11 mouse cellular contexts compared by ENCODE assay signal in the genomic region with DNA sequence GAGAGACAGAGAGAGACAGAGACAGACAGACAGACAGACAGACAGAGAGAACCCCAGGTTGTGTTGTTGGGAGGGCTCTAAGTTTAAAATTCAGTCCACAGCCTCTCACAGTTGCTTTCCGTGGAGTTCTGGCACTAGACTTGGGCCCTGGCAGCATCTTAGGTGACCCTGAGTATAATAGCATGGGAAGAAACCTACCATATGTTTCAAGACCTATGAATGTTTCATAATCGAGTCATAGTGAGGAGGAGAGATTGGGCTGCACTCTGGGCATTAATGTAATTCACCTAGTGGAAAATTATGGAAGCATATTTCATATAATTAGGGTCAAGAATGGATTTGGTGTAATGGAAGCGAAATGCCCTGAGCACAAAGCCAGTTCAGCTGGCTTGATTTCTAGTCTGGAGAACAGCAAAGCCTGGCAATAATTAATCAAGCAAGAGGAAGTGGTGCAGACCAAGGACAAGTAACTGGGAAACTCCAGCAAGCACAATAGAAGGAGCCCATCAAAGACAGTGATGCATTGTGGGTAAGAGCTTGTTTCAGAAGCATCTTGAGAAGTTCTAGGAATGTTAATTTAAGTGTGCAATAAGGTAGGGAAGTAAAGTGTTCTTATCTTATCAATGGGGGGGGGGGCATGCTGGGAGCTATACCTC. TPM values are rescaled to one million over a fixed set of nuclear protein-coding genes. Genes with fewer than 3 reads are reported as not detected.
DNase-seq lines count a peak whose midpoint lies in the region; ATAC-seq lines count a peak whose summit lies in the region.
"Had no signal": no experiment of that assay in that cellular context is flagged by ENCODE, and none has a peak within 500 bp of the region (broad histone marks: within the 10 kb centered on the region; RNA-seq: fewer than 3 reads in every experiment).

No protein-coding gene starts in this region.

- no peaks in the 10 kb centered on the region for H3K27me3 ChIP-seq in hindbrain, embryonic 15.5 days
- no peaks in the 10 kb centered on the region for H3K27me3 ChIP-seq in hindbrain, embryonic 11.5 days (ENCODE audit: control insufficient read depth, insufficient read depth, low read length)
- no peaks in the 10 kb centered on the region for H3K27me3 ChIP-seq in neural tube, embryonic 13.5 days
- H3K27me3 ChIP-seq in kidney, embryonic 15.5 days = no peaks in the 10 kb centered on the region
- H3K27me3 ChIP-seq in stomach, embryonic 14.5 days (ENCODE audit: control insufficient read depth, insufficient read depth, low read length) = no peaks in the 10 kb centered on the region
- H3K27me3 ChIP-seq: Patski had no signal

- H3K36me3 ChIP-seq in hindbrain, embryonic 15.5 days = no peaks in the 10 kb centered on the region
- H3K36me3 ChIP-seq in hindbrain, embryonic 11.5 days (ENCODE audit: control insufficient read depth, insufficient read depth, low read length) = no peaks in the 10 kb centered on the region
- H3K36me3 ChIP-seq in neural tube, embryonic 13.5 days = no peaks in the 10 kb centered on the region
- H3K36me3 ChIP-seq in kidney, embryonic 15.5 days = no peaks in the 10 kb centered on the region
- H3K36me3 ChIP-seq in stomach, embryonic 14.5 days (ENCODE audit: control insufficient read depth, insufficient read depth, low read length) = no peaks in the 10 kb centered on the region

- no peak for DNase-seq in hindbrain, embryonic 11.5 days (ENCODE audit: low spot score)
- DNase-seq in neural tube, embryonic 10.5 days (ENCODE audit: extremely low spot score, low spot score) = no peak
- DNase-seq in adrenal gland, postnatal 4 days (ENCODE audit: low spot score in 2 of 2) = no peak
- no peak for DNase-seq in B cell, adult 2 months

- no peak overlapping the region for H3K9ac ChIP-seq in hindbrain, embryonic 15.5 days
- H3K9ac ChIP-seq in hindbrain, embryonic 11.5 days (ENCODE audit: low read depth, low read length) = no peak overlapping the region
- H3K9ac ChIP-seq in neural tube, embryonic 13.5 days = no peak overlapping the region
- no peak overlapping the region for H3K9ac ChIP-seq in kidney, embryonic 15.5 days
- H3K9ac ChIP-seq in stomach, embryonic 14.5 days (replicated peaks; ENCODE audit: low read depth, low read length) = no peak overlapping the region

- peak overlapping the region; percentile 74 for H3K27ac ChIP-seq in hindbrain, embryonic 15.5 days (replicated peaks)
- no peak overlapping the region for H3K27ac ChIP-seq in hindbrain, embryonic 11.5 days (ENCODE audit: low read depth, low read length)
- H3K27ac ChIP-seq in neural tube, embryonic 13.5 days (replicated peaks) = 0 out of 2 replicates have a peak overlapping the region, but pooled peaks have one; percentile 46
- H3K27ac ChIP-seq in kidney, embryonic 15.5 days = peak overlapping the region; percentile 87
- peak overlapping the region; percentile 44; the same call in 1 of the 2 replicates for H3K27ac ChIP-seq in stomach, embryonic 14.5 days (ENCODE audit: low read length)

- 0 out of 2 replicates have a peak, but pooled peaks cover 3% of the 10 kb centered on the region for H3K4me1 ChIP-seq in hindbrain, embryonic 15.5 days (replicated peaks)
- no peaks in the 10 kb centered on the region for H3K4me1 ChIP-seq in hindbrain, embryonic 11.5 days (replicated peaks; ENCODE audit: control insufficient read depth, insufficient read depth, low read length)
- H3K4me1 ChIP-seq in neural tube, embryonic 13.5 days (replicated peaks) = 0 out of 2 replicates have a peak, but pooled peaks cover 3% of the 10 kb centered on the region
- peaks cover 17% of the 10 kb centered on the region for H3K4me1 ChIP-seq in kidney, embryonic 15.5 days
- peaks cover 17% of the 10 kb centered on the region; the same call in 1 of the 2 replicates for H3K4me1 ChIP-seq in stomach, embryonic 14.5 days (ENCODE audit: control insufficient read depth, insufficient read depth, low read length)

- no peak overlapping the region for H3K4me3 ChIP-seq in hindbrain, embryonic 15.5 days
- H3K4me3 ChIP-seq in hindbrain, embryonic 11.5 days (ENCODE audit: low read depth, low read length) = no peak overlapping the region
- H3K4me3 ChIP-seq in neural tube, embryonic 13.5 days = no peak overlapping the region
- no peak overlapping the region for H3K4me3 ChIP-seq in kidney, embryonic 15.5 days (replicated peaks)
- H3K4me3 ChIP-seq in stomach, embryonic 14.5 days (ENCODE audit: low read depth, low read length) = no peak overlapping the region
- H3K4me3 ChIP-seq: erythroblast, embryonic 14.5 days had no signal

- no peak overlapping the region for H3K4me2 ChIP-seq in hindbrain, embryonic 15.5 days
- no peak overlapping the region for H3K4me2 ChIP-seq in hindbrain, embryonic 11.5 days (replicated peaks; ENCODE audit: low read depth, low read length)
- no peak overlapping the region for H3K4me2 ChIP-seq in neural tube, embryonic 13.5 days
- H3K4me2 ChIP-seq in kidney, embryonic 15.5 days = no peak overlapping the region
- no peak overlapping the region for H3K4me2 ChIP-seq in stomach, embryonic 14.5 days (replicated peaks; ENCODE audit: low read depth, low read length)

- peak; percentile 69 for ATAC-seq in hindbrain, embryonic 15.5 days (ENCODE audit: low FRiP score, low read depth)
- ATAC-seq in hindbrain, embryonic 11.5 days (ENCODE audit: low FRiP score) = no peak
- no peak for ATAC-seq in neural tube, embryonic 13.5 days (ENCODE audit: low read depth)
- ATAC-seq in kidney, embryonic 15.5 days (replicated peaks; ENCODE audit: low FRiP score) = no peak; the same call in 1 of the 2 replicates
- no peak for ATAC-seq in stomach, embryonic 14.5 days (ENCODE audit: insufficient number of reproducible peaks, insufficient read depth, low FRiP score, low read depth)
- ATAC-seq: inflammation-experienced regulatory T-cells, adult 6 months; Patski had no signal

- WGBS in hindbrain, embryonic 15.5 days = 65% methylated on average over 3 of the region's 3 CpGs
- 88% methylated on average over 3 of the region's 3 CpGs for WGBS in hindbrain, embryonic 11.5 days
- WGBS in neural tube, embryonic 13.5 days = 78% methylated on average over 3 of the region's 3 CpGs
- 52% methylated on average over 3 of the region's 3 CpGs for WGBS in kidney, embryonic 15.5 days
- whole genome bisulfite sequencing in stomach, embryonic 14.5 days = 65% methylated on average over 3 of the region's 3 CpGs

- no peaks in the 10 kb centered on the region for H3K9me3 ChIP-seq in hindbrain, embryonic 15.5 days
- H3K9me3 ChIP-seq in hindbrain, embryonic 11.5 days (ENCODE audit: control insufficient read depth, low read length) = no peaks in the 10 kb centered on the region
- no peaks in the 10 kb centered on the region for H3K9me3 ChIP-seq in neural tube, embryonic 13.5 days
- H3K9me3 ChIP-seq in kidney, embryonic 15.5 days (replicated peaks) = no peaks in the 10 kb centered on the region
- H3K9me3 ChIP-seq in stomach, embryonic 14.5 days (ENCODE audit: control insufficient read depth, low read depth, low read length) = no peaks in the 10 kb centered on the region

RNA-seq across cellular contexts. Expression of gene Snrk, which starts 31.4 kb away (rescaled TPM):
- 71.9 and 80.2 TPM in 2 replicates for polyA plus RNA-seq in hindbrain, embryonic 15.5 days (2015; fragmentation: Nextera tagmentation; extraction: Ambion mirVana)
- 22.0 and 24.3 TPM in 2 replicates for polyA plus RNA-seq in hindbrain, embryonic 11.5 days (2014; fragmentation: Nextera tagmentation; extraction: Ambion mirVana)
- 60.2 and 62.8 TPM in 2 replicates for polyA plus RNA-seq in neural tube, embryonic 13.5 days (2015; fragmentation: Nextera tagmentation; extraction: Ambion mirVana)
- 59.8 and 62.7 TPM in 2 replicates for polyA plus RNA-seq in kidney, embryonic 15.5 days (2015; fragmentation: Nextera tagmentation; extraction: Ambion mirVana)
- polyA plus RNA-seq in stomach, embryonic 14.5 days (2014; fragmentation: Nextera tagmentation; extraction: Ambion mirVana) = 37.2 and 40.3 TPM in 2 replicates
- total RNA-seq in adrenal gland, postnatal 4 days (2021) = 100 to 1,000 TPM; 168 to 184 TPM
